Mouse (Mus musculus) C2C12 (cell line): Measurements from ENCODE around the gene Rala.

ENCODE experiments used
- CEBPB ChIP-seq: IDR thresholded peaks from one replicate; pipeline ENCODE4 v1.6.1; 2011; ENCODE audit warnings: low read depth, mild to moderate bottlenecking, control low read depth, moderate library complexity
- CTCF ChIP-seq: IDR thresholded peaks from one replicate; pipeline ENCODE4 v1.5.1; 2011; ENCODE audit not compliant: control insufficient read depth, insufficient read depth, insufficient read length
- MAX ChIP-seq: IDR thresholded peaks from one replicate; pipeline ENCODE4 v1.6.1; 2011; ENCODE audit warnings: mild to moderate bottlenecking, control low read depth
- MYOD1 ChIP-seq: IDR thresholded peaks from one replicate; pipeline ENCODE4 v1.6.1; 2011; ENCODE audit warnings: low read depth; ENCODE audit not compliant: control insufficient read depth, insufficient read length
- MYOG ChIP-seq: IDR thresholded peaks from one replicate; pipeline ENCODE4 v1.6.1; 2011; ENCODE audit not compliant: control insufficient read depth, insufficient read length; ENCODE audit errors: extremely low read depth
- USF1 ChIP-seq: IDR thresholded peaks from one replicate; pipeline ENCODE4 v1.6.1; 2011; ENCODE audit warnings: low read depth, mild to moderate bottlenecking, control low read depth, moderate library complexity

GRCm38 (mm10) chr13:17900641-17901040 lies 43.4 kb downstream of the Rala start:
- TF ChIP-seq CTCF (no peak), USF1 (no peak), MYOD1 (peak; percentile 9), CEBPB (no peak), MYOG (no peak), MAX (no peak)
